Mouse (Mus musculus) lung, postnatal 14 days (tissue): Measurements from ENCODE around the gene Ccdc191.

ENCODE experiments used
- DNase-seq: peaks from one replicate; pipeline ENCODE4 v3.0.0; 2021

The Ccdc191 gene

DNA sequence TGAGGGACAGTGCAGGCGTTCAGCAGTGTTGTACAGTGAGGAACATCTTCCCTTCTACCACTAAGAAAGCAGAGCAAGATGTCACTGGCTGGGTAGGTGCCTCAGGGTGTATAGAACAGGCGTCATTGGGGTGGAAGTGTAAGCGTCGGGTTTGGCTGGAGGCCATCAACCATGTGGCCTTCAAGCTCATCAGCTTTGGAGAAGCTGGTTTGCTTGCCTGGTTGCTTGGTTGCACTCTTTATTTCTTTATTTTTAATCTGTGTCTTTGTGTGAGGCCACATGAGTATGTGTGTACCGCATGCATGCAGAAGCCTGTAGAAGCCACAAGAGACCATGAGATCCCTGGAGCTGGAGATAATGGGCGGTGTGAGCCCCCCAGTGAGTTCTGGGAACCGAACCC is 42.7 kb downstream of the Ccdc191 start:
- DNase-seq, result no peak

DNA sequence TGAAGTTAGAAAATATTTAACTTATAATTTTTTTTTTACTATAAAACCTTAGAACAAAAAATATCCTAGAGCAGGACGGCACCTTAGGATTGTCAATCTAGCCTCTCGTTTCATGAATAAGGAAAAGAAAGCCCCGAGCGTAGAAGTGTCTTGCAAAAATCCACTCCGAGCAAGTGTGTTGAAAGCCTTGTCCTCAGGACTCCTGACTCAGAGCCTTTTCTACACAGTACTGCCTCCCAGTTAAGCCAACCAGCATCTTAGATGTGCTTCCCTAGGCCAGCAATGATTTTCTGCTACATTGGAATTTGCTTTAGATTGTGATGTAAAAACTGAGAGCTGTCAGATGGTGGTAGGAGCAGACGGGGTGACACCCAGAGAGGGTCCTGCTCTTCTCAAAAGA is 43.4 kb downstream of the Ccdc191 start:
- DNase-seq, result no peak

DNA sequence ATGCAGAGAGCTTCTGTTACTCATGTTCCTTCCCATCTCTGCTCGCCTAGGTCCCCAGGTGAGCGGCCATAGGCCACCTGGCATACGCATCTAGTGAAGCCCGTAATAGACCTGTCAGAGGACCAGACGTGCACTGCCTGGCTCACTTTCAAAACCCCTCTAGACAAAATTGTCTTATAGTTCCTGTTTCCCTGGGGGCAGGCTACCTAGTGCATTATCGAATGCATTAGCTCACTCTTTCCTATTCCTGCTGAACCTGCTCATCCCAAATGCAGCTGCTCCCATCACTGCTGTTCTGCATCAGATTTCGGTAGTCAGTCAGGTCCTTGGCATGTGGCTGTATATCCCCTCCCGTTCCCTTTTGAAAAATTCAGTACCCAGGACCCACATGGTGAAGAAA is 45.3 kb downstream of the Ccdc191 start:
- no peak for DNase-seq

DNA sequence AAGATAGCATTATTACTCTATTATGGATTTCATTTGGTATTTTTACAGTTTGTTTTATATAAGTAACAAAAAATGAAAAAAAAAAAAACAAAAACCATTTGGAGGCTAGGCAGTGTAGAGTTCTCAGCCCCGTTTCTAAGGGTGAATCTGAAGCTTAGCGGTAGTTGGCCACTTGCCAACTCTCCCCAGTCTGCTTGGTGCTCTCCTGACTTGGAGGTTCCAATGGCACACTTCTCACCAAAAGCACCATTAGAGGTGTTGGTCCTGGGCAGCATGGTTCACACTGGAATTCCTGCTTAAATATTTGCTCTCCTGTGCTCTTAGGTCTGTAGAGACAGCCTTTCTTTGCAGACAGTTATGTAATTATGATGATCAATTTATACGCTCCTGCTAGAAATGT is 45.8 kb downstream of the Ccdc191 start:
- DNase-seq, result no peak

DNA sequence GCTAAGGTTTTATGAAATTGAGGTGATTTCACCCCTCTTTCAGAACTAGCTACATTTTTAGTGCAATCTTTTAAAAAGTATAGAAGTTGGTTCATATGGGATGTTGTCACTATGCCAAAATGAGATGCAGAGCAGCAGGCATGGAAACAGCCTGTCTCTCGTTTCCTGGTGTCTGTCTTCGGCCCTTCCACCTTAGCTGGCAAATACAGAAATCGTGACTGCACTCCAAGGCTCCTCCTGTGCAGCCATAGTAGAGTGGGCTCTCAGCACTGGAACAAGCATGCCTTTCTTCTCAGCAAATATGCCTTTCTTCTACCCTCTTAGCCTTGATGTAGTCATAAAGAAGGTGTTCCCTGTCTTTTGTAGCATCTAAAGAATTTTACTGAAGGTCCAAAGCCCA is 46.3 kb downstream of the Ccdc191 start:
- no peak for DNase-seq

DNA sequence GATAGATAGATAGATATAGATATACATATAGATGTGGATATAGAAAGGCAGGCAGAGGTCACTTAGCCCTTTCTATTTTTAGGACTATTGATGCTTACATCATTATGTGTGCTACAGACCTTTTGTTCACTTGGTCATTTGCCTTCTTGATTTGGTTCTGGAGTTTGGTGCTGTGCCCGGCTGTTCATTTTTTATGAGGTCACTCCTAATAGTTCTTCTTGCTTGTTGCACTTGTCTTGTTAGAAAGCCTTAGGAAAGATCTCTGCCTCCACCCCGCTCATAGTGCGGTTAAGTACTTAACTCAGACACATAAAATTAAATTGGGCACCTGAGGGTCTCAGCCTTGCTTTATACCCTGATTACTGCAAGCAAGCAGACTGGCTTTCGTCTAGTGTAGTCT is 51.2 kb downstream of the Ccdc191 start:
- DNase-seq, result no peak

DNA sequence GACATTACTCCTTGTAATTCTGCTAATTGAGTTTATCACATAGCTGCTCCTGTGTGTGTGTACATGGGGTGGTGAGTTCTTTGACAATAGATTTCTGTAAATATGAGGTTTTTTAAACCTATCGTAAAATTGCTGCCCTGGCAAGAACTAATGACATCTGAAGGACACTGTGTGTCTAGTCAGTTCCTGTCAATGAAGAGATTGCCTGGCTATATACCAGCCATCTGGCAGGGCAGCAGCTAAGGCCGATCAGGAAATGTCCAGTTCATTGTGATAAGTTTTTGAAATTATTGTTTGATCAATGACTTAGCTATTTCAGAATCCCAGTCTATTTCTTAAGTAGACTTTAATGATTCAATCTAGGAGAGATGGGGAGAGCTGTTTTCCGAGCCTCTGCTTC is 55.8 kb downstream of the Ccdc191 start:
- DNase-seq, result no peak

DNA sequence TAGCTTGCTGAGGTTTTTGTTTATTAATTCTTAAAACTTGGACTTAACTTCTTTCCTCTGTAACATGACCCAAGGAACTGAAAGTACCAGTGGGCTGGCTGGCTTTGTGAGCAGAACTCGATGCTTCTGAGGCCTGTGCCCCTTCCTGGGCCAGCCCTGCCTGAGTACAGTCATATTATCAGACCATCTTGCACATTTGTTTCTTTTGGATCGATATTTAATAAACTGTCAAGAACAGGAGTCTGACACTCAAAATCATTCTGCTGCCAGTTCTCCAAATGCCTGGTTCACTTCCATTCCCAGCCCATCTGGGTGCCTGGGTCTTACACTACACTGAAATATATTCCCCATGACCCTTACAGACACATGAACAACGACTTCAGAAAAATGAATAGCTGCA is 56.3 kb downstream of the Ccdc191 start:
- DNase-seq, result no peak

DNA sequence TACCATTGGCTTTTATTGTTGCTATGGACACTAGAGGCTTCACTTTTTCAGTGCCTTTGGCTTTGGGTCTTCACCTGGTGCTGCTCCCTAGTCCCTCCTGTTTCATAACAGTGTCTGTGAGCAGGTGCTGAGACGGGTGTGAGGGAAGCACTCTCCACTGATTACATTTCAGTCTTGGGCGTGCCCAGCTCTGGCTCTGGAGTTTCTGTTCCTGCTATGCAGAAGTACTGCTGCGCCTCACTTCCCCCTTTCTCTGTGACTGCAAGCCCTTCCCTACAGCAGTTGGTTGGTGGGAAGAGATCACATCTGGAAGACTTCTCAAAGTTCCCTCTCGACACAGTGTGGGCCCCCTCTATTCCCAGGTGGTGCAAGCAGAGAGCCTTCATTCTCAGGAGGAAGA is 62.0 kb downstream of the Ccdc191 start:
- peak; percentile 27 for DNase-seq

DNA sequence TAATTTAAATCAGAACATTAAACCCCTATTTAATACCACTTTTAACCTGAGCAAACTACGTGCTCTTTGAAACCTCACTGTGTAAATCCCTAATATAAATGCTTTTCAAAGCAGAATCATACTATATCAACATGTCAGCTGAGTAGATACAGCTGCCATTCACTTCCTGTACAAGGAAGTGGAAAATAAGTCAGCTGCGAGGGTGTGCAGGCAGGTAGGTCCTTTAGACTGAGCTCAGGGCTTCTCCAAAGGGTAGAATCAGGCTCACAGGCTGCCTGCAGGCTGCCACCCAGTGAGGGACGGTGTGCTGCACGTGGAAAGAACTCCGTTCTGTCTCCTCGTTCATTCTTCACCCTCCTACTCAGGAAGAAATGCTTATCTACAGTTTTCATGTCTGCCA is 65.3 kb downstream of the Ccdc191 start:
- DNase-seq, result no peak

DNA sequence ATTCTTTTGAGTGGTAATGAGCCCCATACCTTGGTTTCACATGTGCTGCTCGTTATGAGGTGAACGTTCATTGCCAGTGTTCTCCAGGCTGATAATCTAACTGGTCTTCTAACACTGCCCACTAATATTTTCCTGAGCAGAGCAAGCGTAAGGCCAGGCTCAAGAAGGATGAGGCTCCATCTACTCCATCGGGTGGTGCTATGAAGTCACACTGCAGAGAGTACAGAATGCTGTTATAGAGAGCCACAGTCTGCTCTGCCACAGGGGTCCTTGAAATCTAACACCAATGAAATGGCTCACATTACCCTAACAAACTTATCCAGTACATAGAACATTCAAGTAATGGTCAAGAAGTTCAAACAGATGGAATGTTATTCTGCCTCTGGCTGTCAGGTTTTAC is 68.4 kb downstream of the Ccdc191 start:
- DNase-seq, result no peak

DNA sequence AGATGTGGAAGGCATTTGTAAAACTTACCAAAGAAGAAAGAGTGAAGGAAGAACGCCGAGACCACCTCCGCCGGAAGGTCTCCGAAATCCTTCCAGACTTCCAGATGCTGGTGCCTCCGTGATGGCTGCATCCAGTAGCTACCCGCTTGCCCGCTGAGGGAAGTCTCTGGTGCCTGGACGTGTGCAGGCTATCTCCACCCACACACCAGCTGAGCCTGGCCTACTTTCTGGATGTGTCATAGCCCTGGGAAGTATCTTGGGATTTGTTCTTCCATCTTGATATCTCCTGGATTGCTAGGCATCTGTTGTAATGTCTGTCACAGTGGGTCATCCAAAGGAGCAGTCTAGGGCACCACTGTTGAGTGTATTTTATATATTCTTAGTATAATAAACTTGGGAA is 73.7 kb downstream of the Ccdc191 start:
- DNase-seq, result no peak

DNA sequence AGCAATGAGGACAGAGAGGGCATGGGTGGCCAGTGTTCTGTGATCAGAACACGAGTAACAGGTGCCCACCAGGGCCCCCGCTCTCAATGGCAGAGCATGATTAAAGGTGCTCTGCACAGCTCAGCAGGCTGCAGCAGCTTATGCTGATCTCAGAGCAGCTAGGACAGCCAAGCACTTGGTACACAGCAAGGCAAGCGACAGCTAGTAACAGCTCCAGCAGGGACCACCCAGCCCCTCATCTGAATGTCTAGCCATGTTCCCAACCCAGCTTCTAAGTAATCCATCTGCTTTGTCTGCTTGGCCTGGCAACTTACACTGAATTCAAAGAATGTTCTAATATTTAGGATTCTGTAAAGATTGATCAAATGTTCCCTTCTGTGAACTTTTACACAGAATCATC is 74.2 kb downstream of the Ccdc191 start:
- DNase-seq, result no peak

DNA sequence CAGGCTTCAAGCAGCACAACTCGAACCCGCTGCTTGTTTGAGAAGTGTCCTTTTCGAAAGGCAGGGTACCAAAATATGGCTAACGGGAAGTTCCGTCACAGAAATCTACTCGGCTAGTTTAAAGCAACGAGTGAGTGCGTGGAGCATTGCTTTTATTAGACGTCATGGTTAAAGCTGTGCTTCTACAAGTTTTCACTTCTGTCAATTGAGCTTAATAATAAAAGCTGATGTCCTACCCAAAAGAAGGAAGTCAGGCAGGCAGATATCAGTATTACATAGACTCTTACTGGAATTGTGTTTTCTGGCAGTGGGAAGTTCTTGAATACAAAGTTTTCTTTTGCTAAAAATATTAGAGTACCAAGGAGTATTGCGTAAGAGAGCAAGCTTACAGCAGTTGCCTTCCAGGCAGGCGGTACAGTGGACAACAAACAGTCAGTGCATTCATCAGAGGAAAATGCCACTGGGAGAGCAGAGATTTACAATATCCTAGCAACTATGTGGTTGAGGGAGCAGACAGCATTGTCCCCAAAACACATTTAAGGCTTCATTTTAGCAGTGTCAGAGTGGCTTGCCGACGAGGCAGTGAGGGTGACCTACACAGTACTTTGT is 76.3 kb downstream of the Ccdc191 start:
- DNase-seq, result no peak

DNA sequence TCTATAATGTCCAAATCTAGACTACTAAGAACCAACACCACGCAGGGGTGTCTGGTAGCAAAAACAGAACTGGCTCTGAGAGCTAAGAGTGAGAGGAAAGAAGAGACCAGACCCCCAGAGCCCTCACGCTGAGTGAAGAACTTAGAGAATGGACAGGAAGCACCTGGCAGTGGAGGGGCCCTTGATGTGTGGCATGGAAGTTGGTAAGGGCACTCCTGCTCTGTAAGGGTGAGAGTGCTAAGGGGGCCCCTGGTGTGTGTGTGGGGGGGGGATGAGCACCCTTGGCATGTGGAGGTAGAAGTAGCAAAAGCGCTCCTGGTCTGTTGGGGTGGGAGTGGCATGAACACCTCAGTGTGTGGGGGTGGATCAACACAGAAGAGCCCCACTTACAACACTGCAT is 80.8 kb downstream of the Ccdc191 start:
- DNase-seq, result no peak

DNA sequence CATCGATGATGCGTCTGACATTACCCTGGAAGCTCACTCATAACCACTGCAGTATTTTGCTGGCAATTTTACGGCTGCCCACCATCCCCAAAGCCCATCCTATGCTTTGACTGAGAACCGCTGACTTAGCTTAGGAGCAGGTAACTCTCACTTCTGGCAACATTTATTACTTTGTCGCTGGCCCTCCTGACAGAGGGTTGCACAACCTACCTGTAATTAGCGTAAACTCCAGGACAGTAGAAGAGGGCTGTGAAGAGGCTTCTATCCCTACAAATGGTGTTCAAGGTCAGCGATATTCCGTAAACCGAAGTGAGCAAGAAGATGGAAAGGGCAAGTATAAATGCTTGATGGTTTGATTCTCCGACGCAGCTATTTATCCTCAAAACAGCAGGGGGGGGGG is 81.6 kb downstream of the Ccdc191 start:
- no peak for DNase-seq

DNA sequence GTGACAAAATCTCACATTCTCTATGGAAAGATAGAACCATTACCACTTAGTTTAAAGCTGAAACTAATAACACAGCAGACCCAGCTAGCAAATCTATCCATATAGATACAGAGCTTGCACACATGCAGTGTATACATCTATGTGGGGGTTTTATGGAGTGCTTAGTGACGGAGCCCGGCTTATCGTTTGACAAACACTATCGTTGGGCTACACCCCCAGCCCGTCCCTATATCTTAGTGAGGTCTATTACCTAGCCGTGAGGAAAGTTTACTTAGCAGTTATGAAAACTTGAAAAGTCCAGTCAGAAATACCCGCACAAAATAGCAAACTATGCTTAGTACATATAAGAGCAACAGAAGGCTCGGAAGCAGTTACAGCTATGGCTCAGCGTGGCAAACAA is 82.1 kb downstream of the Ccdc191 start:
- DNase-seq, result no peak

DNA sequence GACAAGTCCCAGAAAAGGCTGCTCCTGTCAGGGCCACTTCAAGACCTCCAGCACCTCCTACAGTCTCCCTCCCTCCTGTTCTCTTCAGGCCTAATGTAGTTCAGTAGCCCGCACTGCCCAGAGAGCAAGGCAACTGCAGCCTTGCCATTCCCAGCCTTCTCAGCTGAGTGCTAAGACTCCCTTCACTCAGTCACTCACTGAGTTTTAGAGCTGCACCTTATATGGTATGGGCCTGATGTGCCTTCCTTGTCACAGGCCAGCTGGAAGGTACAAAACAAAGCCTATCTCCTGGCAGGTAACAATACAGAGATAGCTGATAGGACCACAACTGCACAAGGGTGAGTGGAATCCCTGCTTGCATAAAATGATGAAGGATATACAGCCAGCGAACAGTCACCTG is 82.8 kb downstream of the Ccdc191 start:
- DNase-seq, result no peak

DNA sequence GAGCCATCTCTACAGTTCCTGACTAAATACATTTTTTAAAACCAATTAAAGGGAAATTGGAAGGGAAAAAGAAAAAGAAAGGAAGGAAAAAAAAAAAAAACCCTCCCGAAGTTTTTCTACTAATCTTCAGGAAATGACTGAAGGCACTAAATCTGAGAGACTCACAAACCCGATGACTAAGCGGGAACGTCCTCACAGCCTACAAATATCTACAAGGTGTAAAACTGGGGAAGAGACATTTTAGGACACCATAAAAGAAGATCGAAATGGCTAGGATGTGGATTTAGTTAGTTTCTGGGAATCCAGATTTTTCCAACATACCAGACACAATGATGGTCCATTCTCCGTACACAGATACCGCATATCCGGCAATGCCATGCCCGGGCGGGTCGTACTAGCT is 83.5 kb downstream of the Ccdc191 start:
- no peak for DNase-seq

DNA sequence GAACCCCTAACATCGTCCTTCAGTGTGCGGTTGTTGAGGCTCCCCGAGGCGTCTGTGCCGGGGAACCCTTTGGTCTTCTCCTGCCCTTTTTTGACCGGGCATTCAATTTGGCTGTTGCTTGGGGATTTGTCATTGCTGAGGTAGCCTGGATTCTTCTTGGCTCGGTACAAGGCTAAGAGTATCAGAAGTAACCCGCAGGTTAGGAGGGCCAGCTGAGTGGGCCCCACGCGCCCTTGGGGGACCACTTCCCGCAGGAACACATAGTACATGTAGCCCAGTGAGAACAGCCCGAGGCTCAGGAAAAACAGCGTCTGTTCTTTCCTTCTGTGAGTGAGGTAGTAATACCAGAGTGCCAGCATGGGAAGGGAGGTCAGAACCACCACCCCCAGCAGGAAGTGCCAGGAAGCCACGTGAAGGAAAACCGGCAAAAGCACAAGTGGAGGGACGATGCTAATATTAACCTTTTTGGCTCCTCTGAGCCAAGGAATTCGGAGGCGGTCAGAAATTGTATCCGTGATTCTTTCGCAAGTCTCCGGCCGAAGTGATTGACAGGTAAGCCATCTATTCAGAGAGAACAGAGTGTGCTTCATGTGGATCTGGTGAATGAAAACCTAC is 84.1 kb downstream of the Ccdc191 start:
- no peak for DNase-seq

DNA sequence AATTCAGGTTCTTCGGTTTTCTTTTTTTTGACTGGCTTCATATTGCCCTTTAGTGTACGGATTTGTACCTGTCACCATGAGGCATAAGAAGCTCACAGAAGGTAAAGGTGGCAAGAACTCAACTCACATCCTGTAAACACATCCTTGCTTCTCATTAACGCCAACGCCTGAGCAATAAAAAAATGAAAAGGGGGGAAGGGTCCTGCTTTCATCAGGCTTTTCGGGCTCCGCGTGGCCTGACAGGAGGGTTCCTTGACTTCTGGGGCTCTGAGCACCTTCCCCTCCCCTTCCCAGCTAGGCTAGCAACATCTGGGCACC is 89.4 kb downstream of the Ccdc191 start:
- DNase-seq, result no peak

DNA sequence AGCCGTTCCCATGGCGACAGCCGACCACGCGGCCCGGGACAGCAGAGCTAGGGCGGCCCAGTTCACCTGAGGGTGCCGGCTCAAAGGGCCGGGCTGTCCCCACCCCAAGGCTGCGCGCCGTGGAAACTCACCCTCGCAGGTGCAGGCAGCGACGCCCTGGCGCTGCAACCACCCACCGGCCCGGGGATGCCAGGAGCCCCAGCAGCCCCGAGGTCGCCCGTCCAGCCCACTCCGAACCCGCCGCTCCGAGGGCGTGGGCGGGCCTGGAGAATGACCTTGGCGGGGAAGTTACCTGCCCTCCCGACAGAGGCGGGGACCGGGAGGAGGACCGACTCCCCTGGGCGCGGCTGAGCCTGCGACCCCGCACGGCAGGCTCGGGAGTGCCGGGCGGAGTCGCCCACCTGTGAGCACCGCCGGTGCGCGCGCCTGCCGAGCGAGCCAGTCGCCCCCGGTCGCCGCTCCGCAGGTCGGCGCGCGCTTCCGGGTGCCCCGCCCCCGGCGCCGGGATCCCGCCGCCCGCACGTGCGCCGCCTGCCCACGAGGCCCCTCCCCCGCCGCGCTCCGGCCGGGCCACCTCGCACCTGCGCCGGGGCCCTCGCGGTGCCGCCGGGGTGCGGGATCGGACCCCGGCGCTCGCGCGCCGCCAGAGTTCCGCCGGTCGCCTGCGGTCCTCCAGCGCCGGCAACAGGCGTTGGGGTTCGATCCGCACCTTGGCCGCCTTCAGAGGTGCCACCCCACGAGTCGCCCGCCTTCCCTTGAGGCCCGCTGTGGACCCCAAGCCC is 89.9 kb downstream of the Ccdc191 start, which contains the start of gene Zdhhc23:
Gene Zdhhc23, minus strand, starts transcription at position 464 of the 782 bp plus-strand sequence.
- peak; percentile 46 for DNase-seq

DNA sequence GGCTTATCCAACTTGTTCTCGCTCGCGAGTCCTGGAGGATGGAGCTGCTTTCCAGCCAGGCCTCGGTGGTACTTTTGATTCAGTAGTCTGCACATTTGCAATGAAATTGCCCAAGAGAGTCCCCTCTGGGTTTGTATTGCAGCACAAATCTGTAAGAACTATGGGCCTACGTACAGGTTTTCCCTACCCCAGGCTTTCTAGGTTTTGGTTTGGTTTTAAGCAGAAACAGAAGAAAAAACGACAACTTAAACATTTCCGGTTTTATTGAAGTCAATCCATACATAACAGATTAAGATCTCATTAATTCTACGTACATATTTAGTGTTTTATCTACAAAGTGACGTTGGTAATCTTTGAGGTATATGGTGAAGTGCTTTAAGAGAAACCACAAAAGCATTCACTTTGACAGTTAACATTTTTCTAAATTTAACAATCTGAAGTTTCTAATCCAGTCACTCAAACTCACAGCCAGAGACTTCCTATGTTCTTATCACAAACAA is 90.6 kb downstream of the Ccdc191 start:
- DNase-seq, result no peak

DNA sequence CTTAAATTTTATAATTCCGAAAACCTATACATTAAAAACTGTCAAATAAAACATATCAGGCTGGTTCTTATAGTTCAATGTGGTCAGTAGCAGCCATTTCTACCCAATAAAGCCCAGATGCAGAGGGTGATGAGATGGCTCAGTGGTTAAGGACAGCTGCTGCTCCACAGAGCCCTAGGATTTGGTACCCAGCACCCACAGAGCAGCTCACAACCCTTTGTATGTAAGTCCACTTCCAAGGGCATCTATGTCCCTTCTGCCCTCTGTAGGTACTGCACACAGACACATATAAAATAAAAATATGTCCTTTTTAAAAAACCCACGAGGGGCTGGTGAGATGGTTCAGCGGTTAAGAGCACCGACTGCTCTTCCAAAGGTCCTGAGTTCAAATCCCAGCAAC is 96.7 kb downstream of the Ccdc191 start:
- DNase-seq, result no peak

DNA sequence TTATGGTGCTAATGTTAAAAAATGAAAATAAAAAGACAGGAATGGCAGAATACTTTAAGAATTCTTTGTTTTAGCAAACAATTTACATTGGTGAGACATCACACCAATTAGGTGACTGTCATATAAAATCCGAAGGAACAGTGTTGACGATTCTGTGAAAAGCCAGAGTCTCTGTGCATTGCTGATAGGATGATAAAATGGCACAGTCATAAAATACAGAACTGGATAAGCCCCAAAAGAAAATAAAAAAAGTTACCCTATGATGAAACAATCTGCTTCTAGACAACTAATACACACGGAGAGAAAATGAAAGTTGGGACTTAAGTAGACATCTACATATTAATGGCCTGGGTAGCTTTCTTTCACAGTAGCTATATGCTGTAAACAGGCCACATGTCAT is 105.0 kb downstream of the Ccdc191 start:
- DNase-seq, result no peak
